Mouse (Mus musculus) C2C12 (cell line): ENCODE results near the gene Nabp1.
"Not testable (repeated sequence)": the region's sequence is repeated elsewhere in the genome, so short reads cannot be mapped to it uniquely, and the experiment has no call there.

Experiments
- CEBPB ChIP-seq: IDR thresholded peaks from one replicate; pipeline ENCODE4 v1.6.1; 2011; ENCODE audit warnings: low read depth, mild to moderate bottlenecking, control low read depth, moderate library complexity
- CTCF ChIP-seq: IDR thresholded peaks from one replicate; pipeline ENCODE4 v1.5.1; 2011; ENCODE audit not compliant: control insufficient read depth, insufficient read depth, insufficient read length
- USF1 ChIP-seq: IDR thresholded peaks from one replicate; pipeline ENCODE4 v1.6.1; 2011; ENCODE audit warnings: low read depth, mild to moderate bottlenecking, control low read depth, moderate library complexity

GRCm38 (mm10) chr1:51421029-51421428, 57.2 kb downstream of the Nabp1 start:
- not testable (repeated sequence) for TF ChIP-seq CTCF, CEBPB, USF1
